Mouse (Mus musculus) ovary, adult 18-20 months (tissue): ENCODE results near the gene Magi2.

Source experiments
- DNase-seq: peaks from one replicate; pipeline ENCODE4 v3.0.0; 2022; ENCODE audit warnings: low spot score, mixed read lengths

Magi2 gene

GRCm38 (mm10) chr5:20657056-20657455, 1430.2 kb downstream of the Magi2 start:
- DNase-seq: no peak

- DNase-seq: no peak
Measured at GRCm38 (mm10) chr5:20667601-20668000, 1440.8 kb downstream of the Magi2 start.

- DNase-seq: no peak
Measured at GRCm38 (mm10) chr5:20668736-20669355, 1442.0 kb downstream of the Magi2 start.

GRCm38 (mm10) chr5:20669456-20669855, 1442.6 kb downstream of the Magi2 start:
- no peak for DNase-seq

GRCm38 (mm10) chr5:20671826-20672225, 1445.0 kb downstream of the Magi2 start:
- DNase-seq: no peak

- no peak for DNase-seq
Measured at GRCm38 (mm10) chr5:20674523-20674922, 1447.7 kb downstream of the Magi2 start.

- no peak for DNase-seq
Measured at GRCm38 (mm10) chr5:20675163-20675665, 1448.4 kb downstream of the Magi2 start.

- DNase-seq: peak; percentile 28
Measured at GRCm38 (mm10) chr5:20676193-20676871, 1449.5 kb downstream of the Magi2 start.

GRCm38 (mm10) chr5:20677246-20677645, 1450.4 kb downstream of the Magi2 start:
- no peak for DNase-seq

GRCm38 (mm10) chr5:20678573-20678972, 1451.7 kb downstream of the Magi2 start:
- no peak for DNase-seq

- DNase-seq: no peak
Measured at GRCm38 (mm10) chr5:20679920-20680319, 1453.1 kb downstream of the Magi2 start.

- no peak for DNase-seq
Measured at GRCm38 (mm10) chr5:20680833-20681530, 1454.1 kb downstream of the Magi2 start.

- no peak for DNase-seq
Measured at GRCm38 (mm10) chr5:20681660-20682059, 1454.8 kb downstream of the Magi2 start.

- DNase-seq: no peak
Measured at GRCm38 (mm10) chr5:20682208-20682607, 1455.4 kb downstream of the Magi2 start.

GRCm38 (mm10) chr5:20684112-20684511, 1457.3 kb downstream of the Magi2 start:
- no peak for DNase-seq

- DNase-seq: no peak
Measured at GRCm38 (mm10) chr5:20692230-20692629, 1465.4 kb downstream of the Magi2 start.

- DNase-seq: no peak
Measured at GRCm38 (mm10) chr5:20699116-20699515, 1472.3 kb downstream of the Magi2 start.

- DNase-seq: peak; percentile 88
Measured at GRCm38 (mm10) chr5:20701483-20702421, 1474.9 kb downstream of the Magi2 start.

- DNase-seq: no peak
Measured at GRCm38 (mm10) chr5:20702480-20703303, 1475.9 kb downstream of the Magi2 start.

GRCm38 (mm10) chr5:20703304-20703700, 1476.5 kb downstream of the Magi2 start:
- no peak for DNase-seq
